Mouse (Mus musculus): ENCODE data around the gene Pglyrp1.

Gene Pglyrp1

GRCm38 (mm10) chr7:18886963-18887362 lies 15.8 kb downstream of the Pglyrp1 start:
- no peak for DNase-seq

GRCm38 (mm10) chr7:18890848-18891247 lies 19.7 kb downstream of the Pglyrp1 start:
- no peak for DNase-seq

- DNase-seq: peak; percentile 80 to 82
Measured at GRCm38 (mm10) chr7:18891872-18892599, 20.9 kb downstream of the Pglyrp1 start.

- no peak for DNase-seq
Measured at GRCm38 (mm10) chr7:18893009-18893408, 21.9 kb downstream of the Pglyrp1 start.

GRCm38 (mm10) chr7:18893651-18894430 lies 22.7 kb downstream of the Pglyrp1 start:
- DNase-seq: peak; percentile 40 to 46

GRCm38 (mm10) chr7:18896536-18896935 lies 25.4 kb downstream of the Pglyrp1 start:
- DNase-seq: no peak

- no peak for DNase-seq
Measured at GRCm38 (mm10) chr7:18900513-18900912, 29.4 kb downstream of the Pglyrp1 start.

- DNase-seq: no peak
Measured at GRCm38 (mm10) chr7:18902486-18902885, 31.4 kb downstream of the Pglyrp1 start.

GRCm38 (mm10) chr7:18904971-18905370 lies 33.8 kb downstream of the Pglyrp1 start:
- no peak for DNase-seq

GRCm38 (mm10) chr7:18909797-18910196 lies 38.7 kb downstream of the Pglyrp1 start:
- DNase-seq: no peak

- peak; percentile 97 to 99 for DNase-seq
Measured at GRCm38 (mm10) chr7:18910241-18910831, 39.2 kb downstream of the Pglyrp1 start, which contains the start of gene Ccdc61. TSS of gene Ccdc61 (minus strand) at chr7:18910415.

GRCm38 (mm10) chr7:18916254-18916653 lies 45.1 kb downstream of the Pglyrp1 start:
- DNase-seq: no peak

GRCm38 (mm10) chr7:18917931-18918330 lies 46.8 kb downstream of the Pglyrp1 start:
- no peak for DNase-seq

- peak; percentile 37 to 54 for DNase-seq
Measured at GRCm38 (mm10) chr7:18921069-18921468, 49.9 kb downstream of the Pglyrp1 start.

GRCm38 (mm10) chr7:18922807-18923206 lies 51.7 kb downstream of the Pglyrp1 start:
- no peak for DNase-seq

- no peak for DNase-seq
Measured at GRCm38 (mm10) chr7:18923267-18923666, 52.1 kb downstream of the Pglyrp1 start.

GRCm38 (mm10) chr7:18923711-18924191 lies 52.6 kb downstream of the Pglyrp1 start:
- no peak for DNase-seq

GRCm38 (mm10) chr7:18924321-18924720 lies 53.2 kb downstream of the Pglyrp1 start:
- DNase-seq: no peak

GRCm38 (mm10) chr7:18925162-18925938 lies 54.2 kb downstream of the Pglyrp1 start, which contains the start of gene Nova2:
TSS of gene Nova2 (plus strand) at chr7:18925888.
- peak; percentile 40 to 57 for DNase-seq

- peak in 1 of 2 experiments; percentile 14 for DNase-seq
Measured at GRCm38 (mm10) chr7:18926041-18926790, 55.1 kb downstream of the Pglyrp1 start.

- no peak for DNase-seq
Measured at GRCm38 (mm10) chr7:18926911-18927310, 55.8 kb downstream of the Pglyrp1 start.

GRCm38 (mm10) chr7:18927759-18928158 lies 56.6 kb downstream of the Pglyrp1 start:
- no peak for DNase-seq

Measured in thymus, postnatal 36 days (tissue).